Mouse (Mus musculus) bone marrow, adult 2 months (tissue): ENCODE results near the gene Uba5. TPM values are rescaled to one million over a fixed set of nuclear protein-coding genes. Genes with fewer than 3 reads are reported as not detected.

Source experiments
- H3K27ac ChIP-seq: fragments of 200-500 bp; 2 replicates; pipeline ENCODE4 v1.5.1; 2012; ENCODE audit warnings: low read depth, mild to moderate bottlenecking, control low read depth, inconsistent platforms, low read length; ENCODE audit not compliant: control insufficient read depth, poor library complexity, insufficient read depth
- H3K4me1 ChIP-seq: fragments of 200-500 bp; 2 replicates; pipeline ENCODE4 v1.6.1; 2011; ENCODE audit warnings: low read length; ENCODE audit not compliant: control insufficient read depth, insufficient read depth
- H3K4me3 ChIP-seq: fragments of 200-500 bp; replicated peaks from 2 replicates; pipeline ENCODE3; 2011; ENCODE audit warnings: mild to moderate bottlenecking, low read depth, low read length, control low read depth; ENCODE audit not compliant: control insufficient read depth
- CTCF ChIP-seq: fragments of 200-500 bp; IDR thresholded peaks from 2 replicates; pipeline ENCODE4 v1.5.1; 2011; ENCODE audit warnings: low read length, control low read depth; ENCODE audit not compliant: control insufficient read depth, insufficient read depth
- POLR2A ChIP-seq: fragments of 200-500 bp; IDR thresholded peaks from 2 replicates; pipeline ENCODE4 v1.6.1; 2011; ENCODE audit warnings: low read depth, mild to moderate bottlenecking, control low read depth, low read length, borderline replicate concordance; ENCODE audit not compliant: control insufficient read depth
- WGBS: fragments of 180-500 bp; shearing (Covaris S2); methylation state at CpG from one replicate; pipeline ENCODE4 v1.1.7; 2018; 5-methylcytosine and 5-hydroxymethylcytosine counted together
- polyA plus RNA-seq: library from polyadenylated mRNA; stranded (reverse); fragments of >200 nt; gene quantifications from 2 replicates; pipeline ENCODE4 v1.2.4, GENCODE M21; 2011; ENCODE audit warnings: low replicate concordance; ENCODE audit not compliant: missing spikeins, insufficient read depth, insufficient read length

The Uba5 gene
- polyA plus RNA-seq, 1 experiment = 25.3 TPM

GRCm38 (mm10) chr9:104040362-104040761 is 22.6 kb downstream of the Uba5 start, which contains the start of gene Gm28305:
Gene Gm28305, plus strand, starts transcription at chr9:104040662.
- no peak within 1 kb of the TSS for H3K4me3 ChIP-seq
- no peak within 1 kb of the TSS for H3K27ac ChIP-seq
- TF ChIP-seq POLR2A = no peak
- TF ChIP-seq CTCF = no peak
- no peaks in the 10 kb centered on the region; the same call in none of the 2 replicates for H3K4me1 ChIP-seq
- 60% methylated on average over 2 of the region's 2 CpGs for WGBS

DNA sequence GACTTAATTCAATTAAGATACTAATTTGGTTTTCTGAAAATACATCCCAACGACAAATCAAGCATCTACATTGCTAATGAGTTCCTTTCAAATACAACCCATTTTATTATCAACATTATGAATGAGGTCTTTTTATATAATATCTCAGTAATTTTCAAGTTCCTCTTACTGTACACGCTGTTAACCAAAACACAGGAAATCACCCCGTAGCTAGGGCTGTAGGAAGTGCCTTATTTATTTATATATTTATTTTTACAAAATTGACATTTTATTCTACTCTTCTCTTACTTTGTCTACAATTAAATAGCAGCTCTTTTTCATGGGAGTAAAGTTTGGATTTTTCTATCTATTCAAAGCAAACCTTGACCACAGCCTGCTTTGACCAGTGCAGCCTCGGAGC is 23.2 kb downstream of the Uba5 start:
- no peak overlapping the region for H3K27ac ChIP-seq
- no peaks in the 10 kb centered on the region; the same call in none of the 2 replicates for H3K4me1 ChIP-seq
- no peak overlapping the region for H3K4me3 ChIP-seq
- TF ChIP-seq CTCF (no peak), POLR2A (no peak)
- WGBS = 10% methylated on average over 4 of the region's 4 CpGs

GRCm38 (mm10) chr9:104039031-104039695 is 23.8 kb downstream of the Uba5 start:
- TF ChIP-seq CTCF = no peak
- no peak for TF ChIP-seq POLR2A
- no peaks in the 10 kb centered on the region; the same call in none of the 2 replicates for H3K4me1 ChIP-seq
- 72% methylated on average over 21 of the region's 21 CpGs for WGBS
- no peak overlapping the region for H3K4me3 ChIP-seq
- H3K27ac ChIP-seq = no peak overlapping the region

DNA sequence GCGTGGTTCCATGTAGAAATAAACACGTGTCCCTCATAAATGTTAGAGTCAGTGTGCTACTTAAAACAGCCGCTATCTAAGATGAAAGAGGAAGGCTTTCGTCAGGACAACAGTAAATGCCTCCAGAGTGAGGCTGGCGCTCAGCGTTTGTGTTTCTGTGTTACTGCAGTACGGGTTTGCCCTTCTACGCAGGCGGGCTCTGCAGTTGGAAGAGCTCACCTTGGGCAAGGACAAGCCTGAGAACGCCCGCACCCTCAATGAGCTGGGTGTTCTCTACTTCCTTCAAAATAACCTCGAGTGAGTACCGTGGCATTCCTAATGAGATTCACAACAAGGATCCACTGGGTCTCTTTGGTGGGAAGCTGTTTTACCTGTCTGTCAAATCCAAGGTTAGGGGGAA is 24.7 kb downstream of the Uba5 start:
- Histone ChIP-seq H3K4me3 (no peak overlapping the region), H3K4me1 (no peaks in the 10 kb centered on the region; the same call in none of the 2 replicates), H3K27ac (no peak overlapping the region)
- TF ChIP-seq CTCF = no peak
- TF ChIP-seq POLR2A = no peak
- WGBS = 89% methylated on average over 13 of the region's 13 CpGs

DNA sequence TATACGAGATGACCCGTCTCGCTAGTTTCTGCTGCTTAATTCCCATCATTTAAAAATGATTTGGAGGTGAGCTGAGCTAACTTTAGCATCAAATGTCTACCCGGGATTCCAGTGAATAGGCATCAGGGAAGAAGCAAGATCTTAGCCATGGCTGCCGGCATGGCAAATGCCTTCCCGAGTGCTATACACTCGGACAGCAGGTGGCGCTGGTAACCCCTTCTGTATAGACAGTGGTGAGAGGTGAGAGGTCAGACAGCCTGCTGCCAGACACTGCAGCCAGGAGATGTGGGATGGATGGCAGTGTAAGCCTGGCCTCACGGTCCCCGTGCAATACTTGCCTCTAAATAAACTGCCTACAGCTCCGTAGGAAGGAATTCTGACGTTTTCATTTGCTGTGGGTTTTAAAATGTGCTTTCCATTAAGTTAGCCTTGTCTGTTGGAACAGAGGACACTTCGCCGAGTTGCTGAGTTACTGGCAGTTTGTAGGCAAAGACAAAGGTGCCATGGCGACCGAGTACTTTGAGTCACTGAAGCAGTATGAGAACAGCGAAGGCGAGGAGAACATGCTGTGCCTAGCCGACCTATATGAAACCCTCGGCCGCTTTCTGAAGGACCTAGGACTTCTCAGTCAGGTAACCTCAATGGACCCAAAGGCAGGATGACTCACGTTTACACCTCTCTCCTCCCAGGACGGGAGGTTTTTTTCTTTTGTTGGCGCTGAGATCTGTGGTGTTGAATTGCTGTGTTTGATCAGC is 27.5 kb downstream of the Uba5 start:
- Histone ChIP-seq H3K4me1 (peaks cover 2% of the 10 kb centered on the region), H3K27ac (no peak overlapping the region), H3K4me3 (no peak overlapping the region)
- whole genome bisulfite sequencing = 54% methylated on average over 24 of the region's 24 CpGs
- TF ChIP-seq CTCF (peak; percentile 84), POLR2A (no peak)

- Histone ChIP-seq H3K4me3 (no peak overlapping the region), H3K4me1 (peaks cover 2% of the 10 kb centered on the region), H3K27ac (no peak overlapping the region)
- TF ChIP-seq POLR2A (no peak), CTCF (no peak)
- 78% methylated on average over 6 of the region's 6 CpGs for WGBS
Observed at GRCm38 (mm10) chr9:104034718-104035117, 28.2 kb downstream of the Uba5 start.

DNA sequence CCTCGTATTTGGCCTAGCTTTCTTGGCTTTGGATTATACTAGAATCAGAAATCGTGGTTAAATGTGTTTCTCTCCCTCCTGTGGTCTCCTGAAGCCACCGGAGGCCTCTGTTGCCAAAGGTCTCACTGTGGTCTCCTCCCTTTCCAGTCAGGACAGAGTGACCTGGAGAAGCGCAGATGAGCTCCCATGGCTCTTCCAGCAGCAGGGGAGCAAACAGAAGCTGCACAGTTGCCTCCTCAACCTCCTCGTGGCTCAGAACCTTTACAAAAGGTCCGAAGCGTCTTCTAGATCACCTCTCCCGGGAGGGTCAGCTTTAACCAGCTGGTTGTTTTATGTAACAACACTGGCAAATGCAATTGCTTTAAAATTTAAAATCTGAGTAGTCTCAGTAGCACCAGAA is 28.7 kb downstream of the Uba5 start:
- H3K27ac ChIP-seq = no peak overlapping the region
- 84% methylated on average over 8 of the region's 8 CpGs for WGBS
- H3K4me3 ChIP-seq = no peak overlapping the region
- H3K4me1 ChIP-seq = peaks cover 2% of the 10 kb centered on the region
- TF ChIP-seq POLR2A = no peak
- TF ChIP-seq CTCF = no peak

- H3K4me1 ChIP-seq = peaks cover 2% of the 10 kb centered on the region
- 86% methylated on average over 11 of the region's 11 CpGs for WGBS
- TF ChIP-seq POLR2A (no peak), CTCF (no peak)
- no peak overlapping the region for H3K27ac ChIP-seq
- H3K4me3 ChIP-seq = no peak overlapping the region
Observed at GRCm38 (mm10) chr9:104029861-104030260, 33.1 kb downstream of the Uba5 start.

DNA sequence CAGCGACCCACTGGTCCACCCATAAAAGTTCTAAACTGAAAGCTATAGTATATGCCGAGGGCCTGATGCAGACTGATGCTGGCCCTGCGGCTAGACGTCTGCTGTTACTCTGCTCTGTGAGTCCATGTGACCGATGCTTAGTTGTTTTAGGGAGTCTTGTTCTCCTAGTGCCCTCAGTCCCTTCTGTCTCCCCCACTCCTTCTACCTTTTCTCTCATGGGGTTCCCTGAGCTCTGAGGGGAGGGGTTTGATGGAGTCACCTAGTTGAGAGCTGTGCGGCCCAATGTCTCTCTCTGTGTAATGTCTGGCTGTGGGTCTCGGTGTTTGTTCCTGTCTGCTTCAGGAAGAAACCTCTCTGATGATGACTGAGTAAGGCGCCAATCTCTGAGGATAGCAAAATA is 35.7 kb downstream of the Uba5 start:
- Histone ChIP-seq H3K4me3 (no peak overlapping the region), H3K27ac (no peak overlapping the region), H3K4me1 (peaks cover 2% of the 10 kb centered on the region)
- WGBS = 88% methylated on average over 8 of the region's 8 CpGs
- TF ChIP-seq POLR2A (no peak), CTCF (no peak)
